Mouse (Mus musculus) inflammation-experienced regulatory T-cells, adult 6 months (primary cell): Measurements from ENCODE around the gene Rnf113a1. TPM values are rescaled to one million over a fixed set of nuclear protein-coding genes. Genes with fewer than 3 reads are reported as not detected.
"Not testable (repeated sequence)": the region's sequence is repeated elsewhere in the genome, so short reads cannot be mapped to it uniquely, and the experiment has no call there.

Source experiments
- ATAC-seq: one replicate; pipeline ENCODE4 v1.8.0; 2017
- polyA plus RNA-seq, 3 experiments: library from polyadenylated mRNA; unstranded; fragments of 100-300 nt; shearing (Covaris generic); gene quantifications; one replicate each; pipeline ENCODE4 v1.2.1; 2017

Rnf113a1 gene
- polyA plus RNA-seq = 10 to 100 TPM in 2 of 3 experiments, 1 to 10 TPM in 1; 7.9 to 16.0 (median 11.7) TPM

DNA sequence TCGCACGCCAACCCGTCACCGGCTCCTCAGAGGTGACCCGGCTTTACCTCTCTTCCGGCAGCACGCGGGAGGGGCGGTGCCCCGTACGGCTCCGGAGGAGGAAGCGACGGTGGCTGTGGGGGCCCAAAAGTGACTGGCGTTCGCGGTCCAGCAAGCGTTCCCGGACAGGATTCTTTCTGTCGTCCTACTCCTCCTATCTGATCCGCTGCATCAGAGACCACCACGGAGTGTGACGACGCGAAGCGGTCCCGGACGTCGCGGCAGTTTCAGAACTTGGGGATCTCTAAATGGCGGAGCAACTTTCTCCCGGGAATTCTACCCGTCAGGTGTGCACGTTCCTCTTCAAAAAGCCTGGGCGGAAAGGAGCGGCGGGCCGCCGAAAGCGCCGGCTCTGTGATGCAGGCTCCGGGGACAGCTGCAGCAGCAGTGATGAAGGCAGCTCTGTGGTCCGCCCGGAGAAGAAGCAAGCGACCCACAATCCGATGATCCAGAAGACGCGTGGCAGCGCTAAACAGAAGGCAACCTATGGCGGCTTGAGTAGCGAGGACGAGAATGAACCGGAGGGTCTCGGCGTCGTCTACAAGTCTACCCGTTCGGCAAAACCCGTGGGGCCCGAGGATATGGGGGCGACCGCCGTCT is at the start of gene Rnf113a1, which contains the start of gene Ndufa1:
Rnf113a1 (plus strand) TSS at position 141 of the 639 bp plus-strand sequence.
Ndufa1 (minus strand) TSS at position 59 of the 639 bp plus-strand sequence.
- ATAC-seq = peak; percentile 82

- peak; percentile 87 for ATAC-seq
These were observed 49.3 kb upstream of the Rnf113a1 start for GRCm38 (mm10) chrX:37141732-37142131.

- ATAC-seq = not testable (repeated sequence)
These were observed 46.5 kb upstream of the Rnf113a1 start for GRCm38 (mm10) chrX:37144498-37144897.

GRCm38 (mm10) chrX:37144954-37145353 is 46.1 kb upstream of the Rnf113a1 start:
- peak; percentile 58 for ATAC-seq

GRCm38 (mm10) chrX:37157839-37158238 is 33.2 kb upstream of the Rnf113a1 start:
- ATAC-seq = peak; percentile 62

DNA sequence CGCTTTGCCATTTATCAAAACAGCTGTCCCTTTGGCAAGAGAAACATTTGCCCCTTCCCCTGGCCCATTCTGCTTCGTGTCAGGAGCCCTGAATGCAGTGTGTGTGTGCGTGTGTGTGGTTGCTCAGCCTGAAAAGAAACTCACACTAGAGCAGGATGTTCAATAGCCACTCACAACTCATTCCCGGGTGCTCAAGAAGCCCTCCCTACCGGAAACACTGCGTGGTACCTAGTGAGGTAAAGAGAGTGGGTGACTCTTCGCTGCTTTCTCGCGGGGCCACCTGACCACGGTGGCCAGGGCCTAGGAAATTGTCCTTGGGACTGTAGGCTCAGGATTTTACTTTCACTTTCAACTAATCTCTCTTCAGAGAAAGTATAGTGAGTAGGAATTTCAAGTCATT is 29.9 kb upstream of the Rnf113a1 start:
- peak; percentile 81 for ATAC-seq

DNA sequence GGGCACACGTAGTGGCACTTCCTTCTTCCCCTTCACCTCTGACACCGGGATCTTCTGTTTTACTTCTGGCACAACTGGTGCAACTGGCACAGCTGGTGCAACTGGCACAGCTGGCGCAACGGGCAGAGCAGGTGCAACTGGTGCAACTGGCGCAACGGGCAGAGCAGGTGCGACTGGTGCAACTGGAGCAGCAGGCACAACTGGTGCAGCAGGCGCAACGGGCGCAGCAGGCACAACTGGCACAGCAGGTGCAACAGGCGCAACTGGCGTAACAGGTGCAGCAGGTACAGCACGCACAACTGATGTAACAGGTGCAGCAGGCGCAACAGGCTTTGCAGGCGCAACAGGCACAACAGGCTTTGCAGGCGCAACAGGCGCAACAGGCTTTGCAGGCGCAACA is 27.9 kb upstream of the Rnf113a1 start:
- ATAC-seq = no peak

- ATAC-seq = peak; percentile 77
These were observed 24.0 kb upstream of the Rnf113a1 start for GRCm38 (mm10) chrX:37167085-37167484.

DNA sequence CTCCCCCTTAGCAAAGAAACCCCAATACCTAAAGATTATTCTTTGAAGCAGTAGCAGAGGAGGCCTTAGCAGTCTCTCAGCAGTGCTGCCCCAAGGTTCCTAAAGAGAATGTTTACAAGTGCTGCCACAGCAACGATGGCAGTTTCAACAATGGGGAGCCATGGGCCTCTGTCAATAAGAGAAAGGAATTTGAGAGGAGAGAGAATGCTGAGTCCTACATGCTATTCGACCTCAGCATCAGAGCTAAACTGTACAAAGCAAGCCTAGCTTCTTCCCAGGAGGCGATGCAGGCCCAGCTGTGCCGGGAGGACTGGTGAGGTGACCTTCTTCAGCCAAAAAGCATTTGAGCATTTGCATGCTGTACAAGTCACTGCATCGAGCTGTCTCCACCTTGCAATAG is 22.3 kb upstream of the Rnf113a1 start, which contains the start of gene Akap14:
Akap14 (minus strand) TSS at position 101 of the 400 bp plus-strand sequence.
- ATAC-seq = no peak

DNA sequence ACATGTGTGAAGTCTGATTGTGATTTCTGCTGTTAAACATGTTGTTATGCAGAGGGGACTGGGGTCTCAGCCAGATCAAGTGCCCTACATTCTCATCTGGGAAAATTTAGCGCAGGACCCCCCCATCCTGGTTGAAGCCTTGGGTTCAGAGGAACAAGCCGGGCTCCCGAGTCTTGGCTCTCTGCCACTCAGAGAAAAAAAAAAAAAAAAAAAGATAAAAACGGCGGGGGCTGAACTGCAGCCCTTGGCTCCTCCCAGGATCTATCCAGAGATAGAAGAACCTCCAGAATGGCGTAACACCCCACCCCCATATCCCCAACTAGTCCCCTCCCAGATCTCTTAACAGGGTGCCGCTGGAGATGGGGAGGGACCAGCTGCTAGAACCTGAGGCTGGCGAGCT is 6.6 kb upstream of the Rnf113a1 start:
- ATAC-seq = not testable (repeated sequence)

DNA sequence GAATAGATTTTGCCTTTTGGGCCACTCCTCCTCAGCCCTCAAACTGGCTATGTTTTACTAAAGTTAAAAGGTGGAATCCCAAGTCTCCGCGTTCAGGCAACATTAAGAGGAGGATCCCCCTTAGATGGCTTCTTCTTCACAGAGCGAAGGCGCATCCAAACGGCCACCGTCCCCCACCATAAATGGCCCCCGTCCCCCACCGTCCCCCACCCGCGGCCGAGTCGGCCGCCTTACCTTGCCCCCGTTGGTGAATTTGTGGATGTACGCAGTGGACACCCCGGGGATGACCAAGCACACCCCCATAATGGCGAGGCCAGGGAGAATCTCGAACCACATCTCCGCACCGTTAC is 315 bp upstream of the Rnf113a1 start:
- peak; percentile 12 for ATAC-seq

- ATAC-seq = peak; percentile 40
These were observed 817 bp downstream of the Rnf113a1 start for GRCm38 (mm10) chrX:37191744-37192379.

DNA sequence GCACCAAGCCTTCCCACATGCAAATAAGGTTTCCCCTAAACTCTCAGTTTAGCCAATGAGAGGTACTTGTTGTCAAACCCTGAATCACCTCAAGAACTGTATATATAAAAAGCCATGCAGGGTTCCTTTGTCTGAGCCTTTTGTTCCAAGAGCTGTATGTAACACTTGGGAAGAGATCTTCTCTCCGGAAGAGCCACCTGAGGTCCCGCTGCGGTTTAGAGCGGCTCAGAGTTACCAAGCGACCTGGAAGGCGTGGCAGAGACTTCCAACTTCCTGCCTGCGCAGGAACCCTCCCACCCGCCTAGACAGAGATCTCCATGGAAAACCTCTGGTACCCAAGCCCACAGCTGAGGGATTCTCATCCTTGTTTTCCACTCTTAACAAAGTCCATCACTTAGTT is 7.6 kb downstream of the Rnf113a1 start:
- ATAC-seq = no peak

GRCm38 (mm10) chrX:37210941-37211340 is 19.9 kb downstream of the Rnf113a1 start, which contains the start of gene Gm9:
Gene Gm9, minus strand, starts transcription at chrX:37211041.
- ATAC-seq = no peak

DNA sequence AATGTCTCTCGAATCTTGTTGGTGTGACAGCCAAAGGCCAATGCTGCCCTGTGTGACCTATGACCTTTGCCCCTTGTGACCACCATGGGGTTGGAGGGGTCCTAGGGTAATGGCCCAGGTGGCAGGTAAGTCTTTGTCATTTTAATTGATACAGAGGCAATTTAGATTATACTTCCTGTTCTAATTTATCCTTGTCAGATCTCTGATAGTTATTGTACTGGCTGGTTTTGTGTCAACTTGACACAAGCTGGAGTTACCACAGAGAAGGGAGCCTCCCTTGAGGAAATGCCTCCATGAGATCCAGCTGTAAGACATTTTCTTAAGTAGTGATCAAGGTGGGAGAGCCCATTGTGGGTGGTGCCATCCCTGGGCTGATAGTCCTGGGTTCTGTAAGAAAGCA is 31.1 kb downstream of the Rnf113a1 start, which contains the start of gene Rhox1:
Rhox1 (minus strand) TSS at position 101 of the 400 bp plus-strand sequence.
- ATAC-seq = not testable (repeated sequence)

Other genes starting within 250 kb of the Rnf113a1 start
- 100 to 1,000 TPM; 122 to 151 (median 141) TPM for gene Sept6, start 199.5 kb upstream of the Rnf113a1 start, polyA plus RNA-seq
- gene Sowahd, start 142.4 kb upstream of the Rnf113a1 start, polyA plus RNA-seq = not detected
- gene Rpl39, start 105.8 kb upstream of the Rnf113a1 start, polyA plus RNA-seq = 1,000 to 10,000 TPM in 1 of 3 experiments, 100 to 1,000 TPM in 2; 704 to 1,016 (median 774) TPM
- 10 to 100 TPM; 38.3 to 47.1 (median 39.0) TPM for gene Upf3b, start 80.9 kb upstream of the Rnf113a1 start, polyA plus RNA-seq
- gene Nkap, start 64.5 kb upstream of the Rnf113a1 start, polyA plus RNA-seq = 10 to 100 TPM; 21.7 to 35.3 (median 33.7) TPM
- gene Akap14, start 22.4 kb upstream of the Rnf113a1 start, polyA plus RNA-seq = under 1 TPM in 2 of 3 experiments, not detected in 1; 0.33 to 0.53 TPM
- gene Ndufa1, start 82 bp upstream of the Rnf113a1 start, polyA plus RNA-seq = 100 to 1,000 TPM; 266 to 354 (median 305) TPM
- not detected for gene Gm9, start 19.8 kb downstream of the Rnf113a1 start, polyA plus RNA-seq
- gene Rhox1, start 31.0 kb downstream of the Rnf113a1 start, polyA plus RNA-seq = not detected
- gene Rhox2a, start 53.7 kb downstream of the Rnf113a1 start, polyA plus RNA-seq = not detected
- gene Rhox3a, start 58.7 kb downstream of the Rnf113a1 start, polyA plus RNA-seq = not detected
- gene Rhox4a, start 74.1 kb downstream of the Rnf113a1 start, polyA plus RNA-seq = not detected
- not detected for gene Rhox3a2, start 188.8 kb downstream of the Rnf113a1 start, polyA plus RNA-seq
- gene Rhox4a2, start 199.6 kb downstream of the Rnf113a1 start, polyA plus RNA-seq = not detected
- not detected for gene Rhox2b, start 220.8 kb downstream of the Rnf113a1 start, polyA plus RNA-seq
- gene Rhox4b, start 241.2 kb downstream of the Rnf113a1 start, polyA plus RNA-seq = not detected